Mouse (Mus musculus) olfactory bulb, adult 2 months (tissue): ENCODE data around the gene Man2a2.

Source experiments
- CTCF ChIP-seq: fragments of 200-500 bp; IDR thresholded peaks from 2 replicates; pipeline ENCODE4 v1.5.1; 2012; ENCODE audit warnings: low read depth, mild to moderate bottlenecking, low read length, moderate library complexity; ENCODE audit not compliant: insufficient read depth
- POLR2A ChIP-seq: fragments of 200-500 bp; IDR thresholded peaks from 2 replicates; pipeline ENCODE4 v1.6.1; 2012; ENCODE audit warnings: mild to moderate bottlenecking, low read depth, low read length, moderate library complexity; ENCODE audit not compliant: insufficient read depth

DNA sequence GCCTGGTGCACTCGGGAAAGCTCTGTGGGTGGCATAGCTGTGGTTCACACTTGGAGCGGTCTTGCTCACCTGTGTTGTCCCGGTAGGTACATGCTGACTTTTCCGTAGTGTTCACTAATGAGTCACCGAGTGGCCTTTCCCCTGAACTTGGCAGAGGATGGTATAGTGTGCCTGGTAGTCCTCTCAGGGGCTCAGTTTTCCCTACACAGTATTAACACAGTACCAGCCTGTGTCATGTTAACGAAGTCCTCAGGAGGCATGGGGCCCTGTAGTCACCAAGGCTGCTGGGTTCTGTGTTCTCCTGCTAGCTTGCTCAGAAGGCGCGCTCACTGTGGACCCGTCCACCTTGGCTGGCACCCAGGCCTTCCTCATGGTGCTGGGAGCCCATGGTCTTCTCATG lies 39.2 kb upstream of the Man2a2 start:
- TF ChIP-seq CTCF (no peak), POLR2A (no peak)
